Mouse (Mus musculus) CH12.LX (cell line): Measurements from ENCODE around the gene Psmb7. TPM values are rescaled to one million over a fixed set of nuclear protein-coding genes. Genes with fewer than 3 reads are reported as not detected.
A peak's percentile ranks its signal among the peaks of the same experiment; 100 is the strongest.

Source experiments
- DNase-seq: peaks from one replicate; pipeline ENCODE4 v3.0.0-alpha.2; 2013; ENCODE audit errors: extremely low read depth
- H3K27ac ChIP-seq: 2 replicates; pipeline ENCODE4 v1.5.1; 2012; ENCODE audit warnings: low read depth, mild to moderate bottlenecking, control low read depth, moderate library complexity; ENCODE audit not compliant: insufficient read depth
- H3K27me3 ChIP-seq: replicated peaks from 2 replicates; pipeline ENCODE3; 2012; ENCODE audit warnings: inconsistent platforms
- H3K36me3 ChIP-seq, 2 experiments: replicated peaks in 1 of 2; 2 replicates each; pipeline versions ENCODE3 to v1.6.1; 2012; ENCODE audit warnings: inconsistent platforms in 1 of 2, low read length in 1 of 2, mild to moderate bottlenecking in 1 of 2, mixed read lengths in 1 of 2, moderate library complexity in 1 of 2; ENCODE audit not compliant: control insufficient read depth in 1 of 2, insufficient read depth in 1 of 2
- H3K4me1 ChIP-seq, 2 experiments: 2 replicates each; pipeline ENCODE4 v1.6.1; 2012; ENCODE audit warnings: inconsistent platforms in 1 of 2, moderate library complexity in 1 of 2; ENCODE audit not compliant: insufficient read depth in 2 of 2, control insufficient read depth in 1 of 2
- H3K4me2 ChIP-seq: 2 replicates; pipeline ENCODE4 v1.6.1; 2012; ENCODE audit warnings: low read depth, mild to moderate bottlenecking, control low read depth; ENCODE audit not compliant: poor library complexity, insufficient read depth, severe bottlenecking
- H3K4me3 ChIP-seq, 3 experiments: fragments of 150-350 bp in 1 of 3; sonication (generic) in 1 of 3; replicated peaks in 1 of 3; 2 replicates each; pipeline versions ENCODE3 to v1.5.1; 2011 to 2012; ENCODE audit warnings: low read depth in 2 of 3, low read length in 2 of 3, mild to moderate bottlenecking in 2 of 3, moderate library complexity in 2 of 3, control low read depth in 1 of 3, improper control_type of control experiment in 1 of 3, inconsistent platforms in 1 of 3, mixed read lengths in 1 of 3; ENCODE audit not compliant: poor library complexity in 1 of 3
- H3K79me2 ChIP-seq: replicated peaks from 2 replicates; pipeline ENCODE4 v1.6.1; 2012; ENCODE audit warnings: mild to moderate bottlenecking, moderate library complexity; ENCODE audit not compliant: control insufficient read depth, poor library complexity, insufficient read depth, severe bottlenecking; ENCODE audit errors: extremely low read depth
- H3K9ac ChIP-seq: 2 replicates; pipeline ENCODE4 v1.6.1; 2012; ENCODE audit warnings: low read depth, mild to moderate bottlenecking, control low read depth, moderate library complexity; ENCODE audit not compliant: insufficient read depth
- H3K9me3 ChIP-seq: replicated peaks from 2 replicates; pipeline ENCODE3; 2012; ENCODE audit warnings: low read length, inconsistent platforms, mixed read lengths
- BHLHE40 ChIP-seq: IDR thresholded peaks from 2 replicates; pipeline ENCODE4 v1.6.1; 2011; ENCODE audit warnings: mild to moderate bottlenecking, low read depth, low read length, improper control_type of control experiment
- E2F4 ChIP-seq: IDR thresholded peaks from 2 replicates; pipeline ENCODE4 v1.6.1; 2011; ENCODE audit warnings: low read depth, low read length, improper control_type of control experiment; ENCODE audit not compliant: insufficient replicate concordance
- GABPA ChIP-seq: IDR thresholded peaks from 2 replicates; pipeline ENCODE4 v1.6.1; 2012; ENCODE audit warnings: low read depth, low read length, improper control_type of control experiment, inconsistent platforms; ENCODE audit not compliant: insufficient replicate concordance
- JUND ChIP-seq: conservative IDR thresholded peaks from 2 replicates; pipeline ENCODE4 v1.6.1; 2011; ENCODE audit warnings: low read depth, low read length, improper control_type of control experiment
- MAZ ChIP-seq: IDR thresholded peaks from 2 replicates; pipeline ENCODE4 v1.6.1; 2012; ENCODE audit warnings: low read depth, mild to moderate bottlenecking, inconsistent platforms, low read length, improper control_type of control experiment, moderate library complexity
- MEF2A ChIP-seq: IDR thresholded peaks from 2 replicates; pipeline ENCODE4 v1.6.1; 2014; ENCODE audit warnings: low read depth, mild to moderate bottlenecking, inconsistent platforms, low read length, improper control_type of control experiment, borderline replicate concordance
- PAX5 ChIP-seq: IDR thresholded peaks from 2 replicates; pipeline ENCODE4 v1.6.1; 2012; ENCODE audit warnings: low read length, inconsistent platforms, mixed read lengths
- POLR2AphosphoS2 ChIP-seq: IDR thresholded peaks from 2 replicates; pipeline ENCODE4 v1.6.1; 2011; ENCODE audit warnings: low read depth, low read length, improper control_type of control experiment
- SIN3A ChIP-seq: IDR thresholded peaks from 2 replicates; pipeline ENCODE4 v1.6.1; 2012; ENCODE audit warnings: low read length, improper control_type of control experiment, inconsistent platforms
- TCF12 ChIP-seq: IDR thresholded peaks from 2 replicates; pipeline ENCODE4 v1.6.1; 2014; ENCODE audit warnings: low read depth, mild to moderate bottlenecking, inconsistent platforms, low read length, improper control_type of control experiment
- ZNF384 ChIP-seq: IDR thresholded peaks from 2 replicates; pipeline ENCODE4 v1.6.1; 2012; ENCODE audit warnings: low read depth, low read length, improper control_type of control experiment, inconsistent platforms
- dilution Hi-C: fragments of 300-500 bp; cut with MboI; formaldehyde crosslinking; loops from 2 replicates; pipeline ENCODE4 v1.14.3; 2020; ENCODE audit warnings: low sequenced_read_pairs; ENCODE audit not compliant: extremely low pct_unique_long_range_greater_than_20kb, extremely low pct_ligation_motif_present
- in situ Hi-C: fragments of 300-500 bp; cut with MboI; formaldehyde crosslinking; loops from 3 replicates; pipeline ENCODE4 v1.14.3; 2019; ENCODE audit warnings: low sequenced_read_pairs, low pct_ligation_motif_present, low pct_unique_long_range_greater_than_20kb, mixed read lengths
- polyA plus RNA-seq: library from polyadenylated mRNA; unstranded; fragments of >175 nt; gene quantifications from 2 replicates; pipeline ENCODE4 v1.2.1, GENCODE M21; 2012; ENCODE audit warnings: low read depth; ENCODE audit not compliant: insufficient read length
- total RNA-seq, 2 experiments: library from RNA; depleted of rRNA; stranded (reverse); fragments of 300-350 nt in 1 of 2; fragments of >200 nt in 1 of 2; gene quantifications; 2 replicates each; pipeline ENCODE4 v1.2.3; 2012 to 2014

Psmb7 gene
- total and polyA plus RNA-seq, 3 experiments: 334 to 415 (median 389) TPM

DNA sequence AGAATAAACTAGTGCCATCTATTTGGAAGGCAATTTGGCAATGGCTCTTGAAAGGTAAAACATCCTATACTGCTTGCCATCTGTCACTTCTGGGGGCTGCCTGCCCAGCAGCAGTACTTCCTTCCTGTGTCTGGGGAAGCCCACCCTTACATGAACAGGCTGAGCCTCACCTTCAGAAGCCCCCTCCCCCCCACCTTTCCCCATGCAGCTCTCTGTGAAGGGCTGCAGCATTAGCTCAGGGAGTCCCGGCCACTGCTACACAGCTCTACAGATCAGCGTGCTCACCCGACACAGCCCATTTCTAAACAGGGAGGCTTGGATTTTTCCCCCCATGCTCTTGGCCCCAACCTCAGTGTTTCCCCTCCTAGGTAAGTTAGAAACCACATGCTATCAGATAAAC, 14.4 kb downstream of the Psmb7 start:
- dilution Hi-C loops: no loop called here
- TF ChIP-seq MEF2A (no peak), PAX5 (no peak), BHLHE40 (no peak), MAZ (no peak)
- no peaks in the 10 kb centered on the region for H3K27me3 ChIP-seq
- H3K4me1 ChIP-seq: peaks cover 0 to 12% of the 10 kb centered on the region in 2 experiments; a peak in 2 of 4 replicates
- H3K9me3 ChIP-seq: no peaks in the 10 kb centered on the region
- no peak overlapping the region for H3K4me3 ChIP-seq
- no peak overlapping the region for H3K27ac ChIP-seq
- no peak overlapping the region for H3K9ac ChIP-seq
- no peak for DNase-seq
- peaks cover 68 to 98% of the 10 kb centered on the region in 2 experiments for H3K36me3 ChIP-seq
- no peak overlapping the region for H3K4me2 ChIP-seq
- peaks cover 6% of the 10 kb centered on the region for H3K79me2 ChIP-seq
- in situ Hi-C loops: no loop called here

DNA sequence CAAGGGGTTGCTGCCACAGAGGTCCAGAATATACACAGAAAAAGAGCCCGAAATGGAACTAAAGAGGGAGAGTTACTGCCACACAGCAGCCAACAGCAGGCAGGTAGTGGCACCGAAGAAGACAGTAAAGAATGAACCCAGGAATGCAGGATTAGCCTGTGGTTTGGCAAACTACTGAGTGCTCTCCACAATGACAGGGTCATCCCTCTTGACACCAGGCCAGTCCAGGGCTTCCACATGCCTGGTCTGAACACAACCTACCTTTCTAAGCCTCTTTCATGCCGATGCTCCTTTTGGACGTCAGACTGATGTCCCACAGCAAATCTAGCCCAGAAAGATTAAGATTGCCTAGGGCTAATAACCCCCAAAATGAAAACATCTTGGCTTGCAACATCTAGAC, 15.1 kb downstream of the Psmb7 start:
- in situ Hi-C loops (no loop called here), dilution Hi-C loops (no loop called here)
- Histone ChIP-seq H3K36me3 (peaks cover 61 to 98% of the 10 kb centered on the region in 2 experiments), H3K4me3 (no peak overlapping the region), H3K4me2 (no peak overlapping the region), H3K27ac (no peak overlapping the region), H3K9me3 (no peaks in the 10 kb centered on the region), H3K4me1 (peaks cover 0 to 18% of the 10 kb centered on the region in 2 experiments; a peak in 2 of 4 replicates), H3K27me3 (no peaks in the 10 kb centered on the region), H3K79me2 (peaks cover 3% of the 10 kb centered on the region), H3K9ac (no peak overlapping the region)
- TF ChIP-seq JUND (no peak), MAZ (no peak), TCF12 (no peak)
- DNase-seq: no peak

DNA sequence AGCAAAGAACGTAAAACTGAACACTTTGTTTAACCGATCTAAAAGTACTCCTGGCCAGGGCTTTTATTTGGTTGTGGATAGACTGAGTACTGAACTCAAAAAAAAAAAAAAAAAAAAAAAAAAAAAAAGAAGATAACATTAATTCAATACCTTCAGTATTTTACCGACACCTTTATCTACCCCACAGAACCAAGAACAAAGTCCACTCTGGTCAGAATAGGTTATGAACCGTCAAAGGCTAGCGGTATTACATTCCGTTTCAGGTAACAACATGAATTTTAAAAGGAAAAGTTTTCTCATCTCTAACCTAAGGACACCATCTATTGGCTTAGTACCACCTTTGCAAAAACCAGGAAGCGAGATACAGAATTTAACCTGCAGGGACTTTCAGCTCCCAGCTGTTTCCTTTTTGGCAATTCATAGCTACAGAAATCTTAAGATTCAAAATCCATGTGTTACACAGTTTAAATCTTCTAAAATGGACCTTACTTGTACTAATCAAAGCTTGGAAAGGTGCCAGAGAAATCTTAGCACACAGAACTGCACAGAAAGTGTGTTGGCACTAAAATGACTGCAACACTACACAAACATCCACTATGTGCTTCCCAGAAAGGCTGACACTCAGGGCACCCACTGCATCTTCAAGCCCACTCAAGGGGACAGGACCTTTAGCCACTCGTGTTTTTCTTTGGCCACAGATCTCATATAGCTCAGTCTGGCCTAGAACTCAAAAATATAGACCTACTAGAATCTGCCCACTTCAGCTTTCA, 19.9 kb downstream of the Psmb7 start:
- Histone ChIP-seq H3K79me2 (peaks cover 10% of the 10 kb centered on the region), H3K4me3 (no peak overlapping the region), H3K4me1 (peaks cover 2 to 21% of the 10 kb centered on the region in 2 experiments; a peak in 2 of 4 replicates), H3K9me3 (no peaks in the 10 kb centered on the region), H3K9ac (no peak overlapping the region), H3K27me3 (no peaks in the 10 kb centered on the region), H3K27ac (no peak overlapping the region), H3K4me2 (no peak overlapping the region), H3K36me3 (peaks cover 46 to 86% of the 10 kb centered on the region in 2 experiments)
- in situ Hi-C loops (no loop called here), dilution Hi-C loops (no loop called here)
- DNase-seq: no peak
- TF ChIP-seq E2F4: no peak
- TF ChIP-seq ZNF384: peak; percentile 21; the same call in 1 of the 2 replicates
- TF ChIP-seq GABPA: no peak
- no peak for TF ChIP-seq POLR2AphosphoS2
- no peak for TF ChIP-seq SIN3A
